Mouse (Mus musculus) thymus, adult 2 months (tissue): Measurements from ENCODE around the gene Carns1. TPM values are rescaled to one million over a fixed set of nuclear protein-coding genes. Genes with fewer than 3 reads are reported as not detected.

Source experiments
- DNase-seq: peaks from one replicate; pipeline ENCODE4 v3.0.0; 2021
- H3K27ac ChIP-seq: fragments of 200-500 bp; 2 replicates; pipeline ENCODE4 v1.5.1; 2012; ENCODE audit warnings: low read length, control low read depth; ENCODE audit not compliant: control insufficient read depth, insufficient read depth
- H3K27me3 ChIP-seq: fragments of 200-500 bp; 2 replicates; pipeline ENCODE4 v1.6.1; 2012; ENCODE audit warnings: mild to moderate bottlenecking, low read length, moderate library complexity, mixed read lengths; ENCODE audit not compliant: control insufficient read depth, insufficient read depth
- H3K36me3 ChIP-seq: fragments of 200-500 bp; 2 replicates; pipeline ENCODE4 v1.6.1; 2012; ENCODE audit warnings: mild to moderate bottlenecking, low read length, moderate library complexity; ENCODE audit not compliant: control insufficient read depth, insufficient read depth
- H3K4me1 ChIP-seq: fragments of 200-500 bp; replicated peaks from 2 replicates; pipeline ENCODE4 v1.6.1; 2012; ENCODE audit warnings: low read length; ENCODE audit not compliant: control insufficient read depth, insufficient read depth
- H3K4me3 ChIP-seq: fragments of 200-500 bp; 2 replicates; pipeline ENCODE4 v1.5.1; 2012; ENCODE audit warnings: mild to moderate bottlenecking, low read length, control low read depth, moderate library complexity; ENCODE audit not compliant: control insufficient read depth, insufficient read depth
- CTCF ChIP-seq: fragments of 200-500 bp; IDR thresholded peaks from 2 replicates; pipeline ENCODE4 v1.5.1; 2012; ENCODE audit warnings: mild to moderate bottlenecking, control low read depth, low read length, moderate library complexity, borderline replicate concordance; ENCODE audit not compliant: control insufficient read depth, poor library complexity, insufficient read depth; ENCODE audit errors: extremely low read depth
- POLR2A ChIP-seq: fragments of 200-500 bp; IDR thresholded peaks from 2 replicates; pipeline ENCODE4 v1.6.1; 2012; ENCODE audit warnings: mild to moderate bottlenecking, low read length, control low read depth, moderate library complexity; ENCODE audit not compliant: control insufficient read depth, poor library complexity, insufficient read depth; ENCODE audit errors: extremely low read depth
- WGBS: fragments of 180-500 bp; shearing (Covaris S2); methylation state at CpG from one replicate; pipeline ENCODE4 v1.1.7; 2018; 5-methylcytosine and 5-hydroxymethylcytosine counted together
- polyA plus RNA-seq: library from polyadenylated mRNA; depleted of rRNA; stranded (reverse); fragments of >200 nt; gene quantifications from 2 replicates; pipeline ENCODE4 v1.2.3, GENCODE M21; 2012

Gene Carns1
- polyA plus RNA-seq, 1 experiment, result 95.5 TPM

DNA sequence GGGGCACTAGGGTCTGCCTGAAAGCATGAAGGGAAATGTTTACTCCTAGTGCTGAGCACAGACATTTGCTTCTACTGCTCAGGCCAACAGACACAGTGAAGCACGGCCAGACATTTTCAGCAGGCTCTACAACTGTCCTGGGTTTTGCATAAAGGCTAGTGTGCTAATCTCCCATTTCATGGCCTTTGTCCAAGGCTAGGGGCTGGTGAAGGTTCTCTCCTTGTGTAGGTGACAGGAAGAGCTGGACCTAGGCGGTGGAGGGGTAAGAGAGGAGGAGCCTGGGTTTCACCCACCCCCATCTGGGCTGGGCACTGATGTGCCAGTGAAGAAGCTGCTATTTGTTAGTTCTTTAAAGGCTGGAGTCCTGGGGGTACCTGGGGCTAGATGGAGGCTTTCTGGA lies 10.6 kb downstream of the Carns1 start:
- H3K36me3 ChIP-seq, result no peaks in the 10 kb centered on the region
- TF ChIP-seq CTCF (no peak), POLR2A (no peak)
- no peak for DNase-seq
- 87% methylated on average over 2 of the region's 2 CpGs for WGBS
- no peaks in the 10 kb centered on the region for H3K27me3 ChIP-seq
- peaks cover 9% of the 10 kb centered on the region for H3K4me1 ChIP-seq
- H3K4me3 ChIP-seq, result no peak overlapping the region
- H3K27ac ChIP-seq, result no peak overlapping the region

DNA sequence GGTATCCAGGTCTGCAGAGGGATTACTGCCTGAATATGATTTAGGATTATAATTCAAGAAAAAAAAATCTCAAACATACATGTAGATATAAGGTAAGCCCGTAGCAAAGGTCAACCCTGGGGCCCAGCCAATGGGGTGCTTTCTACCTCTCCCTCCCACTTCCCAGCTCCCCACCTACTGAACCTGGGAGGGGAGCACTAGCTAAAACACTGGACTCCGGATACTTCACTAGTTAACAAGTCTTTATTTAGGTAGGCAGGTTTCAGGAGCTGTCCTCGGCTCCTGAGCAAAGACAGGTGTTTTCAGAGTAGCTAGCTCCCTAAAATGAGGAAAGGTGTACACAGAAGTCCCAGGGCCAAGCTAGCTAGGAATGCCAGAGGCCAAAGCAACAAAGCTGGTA lies 11.2 kb downstream of the Carns1 start:
- WGBS, result 97% methylated on average over 3 of the region's 3 CpGs
- Histone ChIP-seq H3K4me1 (peaks cover 9% of the 10 kb centered on the region), H3K4me3 (no peak overlapping the region), H3K27me3 (no peaks in the 10 kb centered on the region), H3K36me3 (no peaks in the 10 kb centered on the region), H3K27ac (no peak overlapping the region)
- TF ChIP-seq CTCF, result no peak
- no peak for TF ChIP-seq POLR2A
- DNase-seq, result no peak

DNA sequence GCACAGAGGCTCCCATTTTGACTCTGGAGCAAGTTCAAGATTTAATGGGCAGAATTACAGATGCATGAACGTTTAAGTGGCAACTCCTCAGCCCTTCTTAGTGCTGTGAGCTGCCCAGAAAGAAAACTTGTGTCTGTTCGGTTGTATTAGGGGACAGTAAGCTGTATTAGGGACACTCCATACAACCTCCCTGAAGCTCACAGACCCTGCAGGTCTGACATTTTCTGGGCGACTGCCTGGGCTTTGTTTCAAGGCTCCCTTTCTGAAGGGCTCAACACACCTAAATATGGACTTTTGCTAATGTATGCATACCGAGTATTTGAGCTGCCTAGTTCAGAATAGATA lies 11.8 kb downstream of the Carns1 start:
- Histone ChIP-seq H3K4me3 (peak overlapping the region; percentile 66), H3K36me3 (no peaks in the 10 kb centered on the region), H3K4me1 (peaks cover 9% of the 10 kb centered on the region), H3K27me3 (no peaks in the 10 kb centered on the region), H3K27ac (0 out of 2 replicates have a peak overlapping the region, but pooled peaks have one; percentile 6)
- DNase-seq, result no peak
- TF ChIP-seq CTCF, result no peak
- TF ChIP-seq POLR2A, result no peak
- WGBS, result 41% methylated on average over 4 of the region's 4 CpGs

- H3K27ac ChIP-seq, result 0 out of 2 replicates have a peak within 1 kb of the TSS, but pooled peaks have one; percentile 6
- peak; percentile 92 for DNase-seq
- H3K4me1 ChIP-seq, result peaks cover 9% of the 10 kb centered on the region
- H3K4me3 ChIP-seq, result peak within 1 kb of the TSS; percentile 66
- TF ChIP-seq CTCF (no peak), POLR2A (0 out of 2 replicates have a peak, but pooled peaks have one; percentile 39)
- WGBS, result 8% methylated on average over 42 of the region's 42 CpGs
- H3K36me3 ChIP-seq, result no peaks in the 10 kb centered on the region
- no peaks in the 10 kb centered on the region for H3K27me3 ChIP-seq
Measured at GRCm38 (mm10) chr19:4162646-4163542, 12.4 kb downstream of the Carns1 start, which contains the start of gene Rps6kb2. Gene Rps6kb2, minus strand, starts transcription at chr19:4163354.

DNA sequence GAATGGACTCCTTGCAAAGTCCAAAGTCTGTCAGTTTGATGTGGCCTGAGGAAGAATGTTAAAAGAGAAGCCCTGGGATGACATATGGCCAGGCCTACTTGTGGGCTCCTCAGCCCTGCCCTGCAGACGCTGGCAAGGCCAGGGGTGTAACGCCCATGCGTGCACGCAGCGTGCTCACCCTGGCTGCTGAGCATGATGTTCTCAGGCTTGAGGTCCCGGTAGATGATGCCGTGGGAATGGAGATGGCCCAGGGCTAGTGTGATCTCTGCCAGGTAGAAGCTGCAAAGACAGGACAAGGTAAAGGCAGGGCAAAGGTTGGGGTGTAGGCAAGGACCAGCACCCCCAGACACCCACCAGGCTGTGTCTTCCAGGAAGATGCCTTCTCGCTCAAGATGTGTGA lies 16.2 kb downstream of the Carns1 start:
- no peak overlapping the region for H3K4me3 ChIP-seq
- 93% methylated on average over 8 of the region's 8 CpGs for WGBS
- peaks cover 28% of the 10 kb centered on the region for H3K4me1 ChIP-seq
- DNase-seq, result no peak
- TF ChIP-seq POLR2A (no peak), CTCF (no peak)
- H3K27me3 ChIP-seq, result no peaks in the 10 kb centered on the region
- H3K36me3 ChIP-seq, result peaks cover 7% of the 10 kb centered on the region
- H3K27ac ChIP-seq, result no peak overlapping the region

DNA sequence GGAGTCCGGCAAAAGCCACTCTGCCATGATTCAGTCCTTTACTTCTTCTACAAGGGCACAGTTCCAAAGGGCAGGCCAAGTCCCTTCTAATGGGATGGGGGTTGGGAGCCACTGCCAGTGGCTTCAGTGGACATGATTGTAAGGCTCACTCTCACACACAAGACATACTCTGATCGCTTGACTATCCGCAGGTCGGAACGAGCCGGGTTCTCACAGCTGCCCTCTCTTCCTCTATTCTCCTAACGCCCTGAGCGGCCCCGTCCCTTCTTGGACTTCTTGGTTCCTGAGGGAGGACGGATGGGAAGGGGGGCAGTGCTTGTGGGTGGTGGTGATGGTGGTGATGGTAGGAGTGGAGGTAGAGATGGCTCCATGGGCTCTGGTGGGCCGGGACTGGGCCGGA lies 18.5 kb downstream of the Carns1 start:
- DNase-seq, result no peak
- Histone ChIP-seq H3K4me1 (peaks cover 36% of the 10 kb centered on the region), H3K27ac (no peak overlapping the region; the same call in 1 of the 2 replicates), H3K36me3 (peaks cover 12% of the 10 kb centered on the region), H3K27me3 (no peaks in the 10 kb centered on the region), H3K4me3 (no peak overlapping the region)
- 93% methylated on average over 12 of the region's 12 CpGs for WGBS
- TF ChIP-seq CTCF (no peak), POLR2A (no peak)
